In the genomic region with DNA sequence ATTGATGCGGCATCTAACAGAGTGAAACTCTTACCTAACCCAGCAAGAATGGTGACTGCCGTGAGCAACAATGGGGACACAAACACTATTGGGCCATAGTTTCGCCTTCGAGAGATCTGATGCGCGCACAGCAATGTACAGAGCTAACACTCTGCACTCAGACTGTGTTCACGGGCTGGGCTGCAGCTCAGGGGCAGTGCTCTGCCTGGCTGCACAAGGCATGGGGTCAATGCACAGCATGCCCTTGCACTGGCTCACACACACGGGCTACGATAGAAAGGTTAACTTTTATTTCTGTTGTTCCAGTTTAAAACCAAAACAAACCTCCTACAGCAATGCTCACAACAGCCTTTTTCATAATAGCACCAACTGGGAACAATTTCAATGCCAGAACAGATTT, we compare ENCODE assay signal across 12 mouse cellular contexts.
"Had no signal": no experiment of that assay in that cellular context is flagged by ENCODE, and none has a peak within 500 bp of the region (broad histone marks: within the 10 kb centered on the region; RNA-seq: fewer than 3 reads in every experiment).

No protein-coding gene starts in this region.

- H3K36me3 ChIP-seq: liver, embryonic 15.5 days; midbrain, embryonic 15.5 days; neural tube, embryonic 12.5 days had no signal

- H3K9me3 ChIP-seq: liver, embryonic 15.5 days had no signal

- ATAC-seq: intestine, embryonic 16.5 days; lung, postnatal 0 days; midbrain, embryonic 15.5 days had no signal

- H3K27me3 ChIP-seq: limb, embryonic 12.5 days; liver, embryonic 15.5 days; midbrain, embryonic 15.5 days; neural tube, embryonic 12.5 days had no signal

- H3K4me3 ChIP-seq: limb, embryonic 12.5 days; liver, embryonic 15.5 days; midbrain, embryonic 15.5 days; neural tube, embryonic 12.5 days had no signal

- DNase-seq: layer of hippocampus, adult 9-11 months; layer of hippocampus, postnatal 36 days; lung, adult 2 months; lung, postnatal 36 days had no signal

- H3K4me2 ChIP-seq: limb, embryonic 12.5 days; liver, embryonic 11.5 days; liver, embryonic 15.5 days; midbrain, embryonic 15.5 days; neural tube, embryonic 12.5 days had no signal

- H3K9ac ChIP-seq: limb, embryonic 12.5 days; liver, embryonic 15.5 days; midbrain, embryonic 15.5 days; neural tube, embryonic 12.5 days had no signal

- H3K27ac ChIP-seq: limb, embryonic 12.5 days; liver, embryonic 15.5 days; midbrain, embryonic 15.5 days; neural tube, embryonic 12.5 days; stomach, postnatal 0 days had no signal

- H3K4me1 ChIP-seq: limb, embryonic 12.5 days; liver, embryonic 15.5 days; midbrain, embryonic 15.5 days; neural tube, embryonic 12.5 days had no signal
